Mouse (Mus musculus): ENCODE results near the gene Prpf40b. TPM values are rescaled to one million over a fixed set of nuclear protein-coding genes. Genes with fewer than 3 reads are reported as not detected.
A peak's percentile ranks its signal among the peaks of the same experiment; 100 is the strongest.

Prpf40b gene
- polyA plus RNA-seq, 1 experiment from 2014 or later = 88.2 TPM

GRCm38 (mm10) chr15:99259167-99259729, 35.6 kb upstream of the Prpf40b start:
- H3K36me3 ChIP-seq (replicated peaks) = no peaks in the 10 kb centered on the region
- peaks cover 6% of the 10 kb centered on the region; the same call in 1 of the 2 replicates for H3K27me3 ChIP-seq
- peak; percentile 55; the same call in 1 of the 2 replicates for ATAC-seq (ENCODE audit: low FRiP score)
- no peak overlapping the region for H3K27ac ChIP-seq
- H3K4me3 ChIP-seq (replicated peaks) = no peak overlapping the region
- 66% methylated on average over 8 of the region's 8 CpGs for WGBS
- no peak overlapping the region for H3K9ac ChIP-seq
- peaks cover 5% of the 10 kb centered on the region for H3K4me1 ChIP-seq
- no peaks in the 10 kb centered on the region for H3K9me3 ChIP-seq
- peak overlapping the region; percentile 36 for H3K4me2 ChIP-seq

DNA sequence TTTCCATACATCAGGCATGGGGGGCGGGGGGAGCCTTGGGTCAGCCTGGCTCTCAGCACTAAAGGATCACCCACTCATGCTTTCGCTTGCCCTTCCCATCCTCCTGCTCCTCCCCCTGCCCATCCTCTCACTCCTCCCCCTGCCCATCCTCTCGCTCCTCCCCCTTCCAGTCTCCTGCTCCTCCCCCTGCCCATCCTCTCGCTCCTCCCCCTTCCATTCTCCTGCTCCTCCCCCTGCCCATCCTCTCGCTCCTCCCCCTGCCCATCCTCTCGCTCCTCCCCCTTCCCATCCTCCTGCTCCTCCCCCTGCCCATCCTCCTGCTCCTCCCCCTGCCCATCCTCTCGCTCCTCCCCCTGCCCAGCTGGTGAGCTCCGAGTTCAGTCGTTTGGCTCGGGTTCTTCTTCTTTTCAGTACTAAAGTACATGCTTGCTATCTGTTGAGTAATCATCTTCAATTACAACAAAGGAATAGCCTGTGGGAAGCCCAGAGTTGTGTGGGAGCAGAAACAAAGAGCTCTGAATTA, 35.1 kb upstream of the Prpf40b start:
- 0% methylated on average over 7 of the region's 10 CpGs for WGBS
- H3K36me3 ChIP-seq (replicated peaks) = no peaks in the 10 kb centered on the region
- peaks cover under 1% of the 10 kb centered on the region; the same call in 1 of the 2 replicates for H3K27me3 ChIP-seq
- peak; percentile 71 for ATAC-seq (ENCODE audit: low FRiP score)
- peak overlapping the region; percentile 36 for H3K4me2 ChIP-seq
- H3K4me3 ChIP-seq (replicated peaks) = peak overlapping the region; percentile 19; the same call in 1 of the 2 replicates
- no peaks in the 10 kb centered on the region for H3K9me3 ChIP-seq
- H3K4me1 ChIP-seq = peaks cover 5% of the 10 kb centered on the region
- no peak overlapping the region for H3K9ac ChIP-seq
- no peak overlapping the region for H3K27ac ChIP-seq

DNA sequence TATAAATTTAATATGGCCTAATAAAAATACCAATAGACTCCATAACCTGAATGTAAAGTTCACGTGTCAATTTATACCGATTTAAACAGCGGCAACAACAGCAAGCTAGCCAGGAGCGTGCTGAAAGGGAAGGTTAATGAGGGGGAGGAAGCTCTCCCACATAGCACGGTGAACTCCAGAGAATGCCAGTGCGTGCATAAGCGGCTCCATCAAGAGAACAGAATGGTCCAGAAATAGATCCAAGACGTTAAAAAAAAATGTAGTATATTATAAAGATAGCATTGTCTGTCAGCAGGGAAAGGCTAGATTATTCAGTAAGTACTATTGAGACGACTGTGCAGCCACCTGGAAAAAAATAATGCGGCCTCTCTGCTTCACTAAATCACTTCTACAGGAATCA, 32.2 kb upstream of the Prpf40b start:
- Histone ChIP-seq H3K9ac (no peak overlapping the region), H3K4me2 (no peak overlapping the region), H3K9me3 (no peaks in the 10 kb centered on the region), H3K27ac (no peak overlapping the region), H3K4me1 (peaks cover 5% of the 10 kb centered on the region), H3K27me3 (no peaks in the 10 kb centered on the region), H3K36me3 (replicated peaks) (no peaks in the 10 kb centered on the region), H3K4me3 (replicated peaks) (no peak overlapping the region)
- no peak for ATAC-seq (ENCODE audit: low FRiP score)
- 45% methylated on average over 10 of the region's 10 CpGs for WGBS

GRCm38 (mm10) chr15:99264363-99264762, 30.5 kb upstream of the Prpf40b start:
- ATAC-seq (ENCODE audit: low FRiP score) = no peak
- no peak overlapping the region for H3K27ac ChIP-seq
- H3K4me2 ChIP-seq = no peak overlapping the region
- H3K9me3 ChIP-seq = no peaks in the 10 kb centered on the region
- 63% methylated on average over 2 of the region's 2 CpGs for WGBS
- H3K4me3 ChIP-seq (replicated peaks) = no peak overlapping the region
- no peaks in the 10 kb centered on the region for H3K36me3 ChIP-seq (replicated peaks)
- no peak overlapping the region for H3K9ac ChIP-seq
- H3K4me1 ChIP-seq = peaks cover 5% of the 10 kb centered on the region
- H3K27me3 ChIP-seq = no peaks in the 10 kb centered on the region

GRCm38 (mm10) chr15:99265679-99266078, 29.2 kb upstream of the Prpf40b start:
- Histone ChIP-seq H3K4me2 (no peak overlapping the region), H3K27ac (no peak overlapping the region), H3K4me1 (no peaks in the 10 kb centered on the region), H3K36me3 (replicated peaks) (no peaks in the 10 kb centered on the region), H3K9ac (no peak overlapping the region), H3K9me3 (no peaks in the 10 kb centered on the region), H3K27me3 (no peaks in the 10 kb centered on the region), H3K4me3 (replicated peaks) (no peak overlapping the region)
- ATAC-seq (ENCODE audit: low FRiP score) = peak; percentile 30; the same call in 1 of the 2 replicates
- WGBS = 18% methylated on average over 4 of the region's 4 CpGs

- no peak overlapping the region for H3K9ac ChIP-seq
- no peaks in the 10 kb centered on the region for H3K9me3 ChIP-seq
- H3K4me1 ChIP-seq = peaks cover 7% of the 10 kb centered on the region
- 86% methylated on average over 8 of the region's 8 CpGs for WGBS
- no peak for ATAC-seq (ENCODE audit: low FRiP score)
- no peak overlapping the region for H3K27ac ChIP-seq
- H3K36me3 ChIP-seq (replicated peaks) = no peaks in the 10 kb centered on the region
- no peaks in the 10 kb centered on the region for H3K27me3 ChIP-seq
- H3K4me2 ChIP-seq = no peak overlapping the region
- no peak overlapping the region for H3K4me3 ChIP-seq (replicated peaks)
These were observed 18.8 kb upstream of the Prpf40b start for GRCm38 (mm10) chr15:99276095-99276494.

DNA sequence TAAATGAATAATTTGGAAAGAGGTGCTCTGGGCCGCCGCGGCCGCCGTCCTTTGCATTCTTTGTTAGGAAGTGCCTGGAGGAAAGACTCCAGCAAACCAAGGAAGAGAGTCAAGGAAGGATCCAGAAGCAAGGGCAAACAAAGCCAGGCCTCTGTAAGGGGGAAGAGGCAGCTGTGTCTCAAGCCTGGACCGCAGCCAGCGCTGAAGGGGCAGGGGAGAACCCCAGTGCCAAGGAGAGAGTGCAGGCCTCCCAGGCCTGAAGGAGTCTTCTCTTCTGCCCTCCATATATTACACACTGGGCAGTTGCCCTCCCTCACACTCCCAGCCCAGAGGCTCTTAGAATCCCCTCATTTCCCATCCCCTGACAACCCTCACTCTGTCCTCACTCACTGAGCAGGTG, 16.6 kb upstream of the Prpf40b start:
- Histone ChIP-seq H3K4me2 (no peak overlapping the region), H3K27ac (no peak overlapping the region), H3K36me3 (replicated peaks) (no peaks in the 10 kb centered on the region), H3K4me1 (no peaks in the 10 kb centered on the region), H3K4me3 (replicated peaks) (no peak overlapping the region), H3K27me3 (no peaks in the 10 kb centered on the region), H3K9me3 (no peaks in the 10 kb centered on the region), H3K9ac (no peak overlapping the region)
- WGBS = 92% methylated on average over 7 of the region's 7 CpGs
- no peak for ATAC-seq (ENCODE audit: low FRiP score)

DNA sequence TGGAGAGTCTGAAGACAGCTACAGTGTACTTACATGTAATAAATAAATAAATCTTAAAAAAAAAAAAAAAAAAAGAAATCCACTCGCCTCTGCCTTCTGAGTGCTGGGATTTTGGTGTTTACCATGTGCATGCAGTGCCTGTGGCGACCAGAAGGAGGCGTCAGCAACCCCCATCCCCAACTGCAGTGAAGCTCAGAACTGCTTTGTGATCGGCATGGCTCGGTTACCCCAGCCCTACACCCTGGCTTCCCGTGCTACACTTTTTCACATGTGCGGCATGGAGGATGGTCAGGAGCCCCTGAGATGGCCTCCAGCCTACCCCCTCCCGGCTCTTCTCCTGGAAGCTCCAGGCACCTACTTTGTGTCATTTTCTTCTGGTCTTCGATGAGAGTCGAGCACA, 11.4 kb upstream of the Prpf40b start:
- Histone ChIP-seq H3K36me3 (replicated peaks) (no peaks in the 10 kb centered on the region), H3K9ac (no peak overlapping the region), H3K9me3 (no peaks in the 10 kb centered on the region), H3K27me3 (no peaks in the 10 kb centered on the region), H3K4me1 (no peaks in the 10 kb centered on the region), H3K27ac (no peak overlapping the region), H3K4me2 (no peak overlapping the region), H3K4me3 (replicated peaks) (no peak overlapping the region)
- ATAC-seq (ENCODE audit: low FRiP score) = no peak
- 70% methylated on average over 10 of the region's 10 CpGs for WGBS

GRCm38 (mm10) chr15:99284527-99285188, 10.2 kb upstream of the Prpf40b start:
- Histone ChIP-seq H3K4me3 (replicated peaks) (no peak overlapping the region), H3K27me3 (no peaks in the 10 kb centered on the region), H3K9me3 (no peaks in the 10 kb centered on the region), H3K9ac (no peak overlapping the region), H3K4me1 (no peaks in the 10 kb centered on the region), H3K4me2 (no peak overlapping the region), H3K27ac (no peak overlapping the region), H3K36me3 (replicated peaks) (no peaks in the 10 kb centered on the region)
- WGBS = 50% methylated on average over 14 of the region's 14 CpGs
- no peak for ATAC-seq (ENCODE audit: low FRiP score)

DNA sequence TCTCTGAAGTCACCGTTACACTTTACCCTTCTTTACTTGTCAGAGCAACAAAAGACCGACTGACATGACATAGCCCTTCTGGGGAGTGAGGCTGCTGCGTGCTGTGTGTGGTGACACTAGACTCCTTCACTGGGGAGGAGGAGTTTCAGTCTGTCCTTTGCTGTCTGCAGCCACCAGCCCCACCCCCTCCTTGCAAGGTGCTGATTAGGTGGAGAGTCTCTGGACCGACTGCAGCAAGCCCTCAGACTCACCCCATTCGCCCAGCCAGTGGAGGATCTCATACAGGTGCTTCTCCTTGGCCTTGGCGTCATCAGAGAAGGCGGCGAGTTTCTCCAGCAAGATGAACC, 9.7 kb upstream of the Prpf40b start:
- H3K27ac ChIP-seq = no peak overlapping the region
- no peak overlapping the region for H3K4me3 ChIP-seq (replicated peaks)
- no peaks in the 10 kb centered on the region for H3K4me1 ChIP-seq
- WGBS = 56% methylated on average over 8 of the region's 8 CpGs
- no peak for ATAC-seq (ENCODE audit: low FRiP score)
- no peak overlapping the region for H3K4me2 ChIP-seq
- H3K9ac ChIP-seq = no peak overlapping the region
- H3K27me3 ChIP-seq = no peaks in the 10 kb centered on the region
- H3K36me3 ChIP-seq (replicated peaks) = no peaks in the 10 kb centered on the region
- no peaks in the 10 kb centered on the region for H3K9me3 ChIP-seq

DNA sequence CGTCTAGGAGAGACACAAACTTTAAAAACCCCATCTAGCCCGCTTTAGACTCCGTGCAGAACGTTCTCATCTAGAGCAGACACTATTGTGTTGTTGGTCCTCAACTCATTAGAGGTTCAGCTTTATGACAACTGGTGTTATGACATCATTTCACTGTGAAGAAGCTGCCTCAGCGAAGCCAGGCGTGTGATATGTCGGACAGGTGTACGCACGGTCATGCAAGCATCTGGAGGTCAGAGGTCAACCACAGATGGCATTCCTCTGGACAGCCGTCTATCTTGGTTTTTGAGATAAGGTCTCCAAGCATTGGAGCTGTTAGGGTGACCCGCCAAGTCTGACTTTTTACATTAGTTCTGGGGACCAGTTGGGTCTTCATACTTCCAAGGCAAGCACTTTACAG, 4.3 kb upstream of the Prpf40b start:
- Histone ChIP-seq H3K36me3 (replicated peaks) (no peaks in the 10 kb centered on the region), H3K27ac (no peak overlapping the region), H3K27me3 (no peaks in the 10 kb centered on the region), H3K9me3 (no peaks in the 10 kb centered on the region), H3K4me1 (peaks cover 8% of the 10 kb centered on the region; the same call in 1 of the 2 replicates), H3K9ac (no peak overlapping the region), H3K4me2 (no peak overlapping the region), H3K4me3 (replicated peaks) (no peak overlapping the region)
- no peak for ATAC-seq (ENCODE audit: low FRiP score)
- WGBS = 92% methylated on average over 11 of the region's 11 CpGs

DNA sequence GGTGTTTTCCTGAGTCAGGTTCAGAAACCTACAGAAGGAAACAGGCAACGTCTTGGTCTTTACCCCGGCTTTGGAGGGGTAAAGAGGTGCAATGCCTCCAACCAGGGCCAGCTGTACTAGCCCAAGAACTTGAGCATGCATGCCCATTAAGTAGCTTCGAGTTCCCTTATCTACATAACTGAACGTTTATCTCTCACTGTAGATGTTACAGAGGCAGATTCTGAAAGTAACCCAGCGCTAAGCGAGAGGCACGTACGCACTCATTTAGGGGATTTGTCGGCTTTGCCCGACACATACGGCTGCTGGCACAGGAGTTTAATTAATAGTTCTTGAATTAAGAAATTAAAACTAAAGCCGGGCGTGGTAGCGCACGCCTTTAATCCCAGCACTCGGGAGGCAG, 600 bp upstream of the Prpf40b start:
- no peaks in the 10 kb centered on the region for H3K9me3 ChIP-seq
- peak overlapping the region; percentile 93; the same call in 1 of the 2 replicates for H3K27ac ChIP-seq
- ATAC-seq (ENCODE audit: low FRiP score) = no peak
- peak overlapping the region; percentile 63 for H3K4me2 ChIP-seq
- 38% methylated on average over 16 of the region's 16 CpGs for WGBS
- H3K9ac ChIP-seq = peak overlapping the region; percentile 80; the same call in 1 of the 2 replicates
- peak overlapping the region; percentile 66 for H3K4me3 ChIP-seq (replicated peaks)
- H3K36me3 ChIP-seq (replicated peaks) = no peaks in the 10 kb centered on the region
- no peaks in the 10 kb centered on the region for H3K27me3 ChIP-seq
- H3K4me1 ChIP-seq = peaks cover 19% of the 10 kb centered on the region
